Mouse (Mus musculus): ENCODE results near the gene Slc12a9. TPM values are rescaled to one million over a fixed set of nuclear protein-coding genes. Genes with fewer than 3 reads are reported as not detected.
A peak's percentile ranks its signal among the peaks of the same experiment; 100 is the strongest.

The Slc12a9 gene
- polyA plus RNA-seq, 1 experiment from 2014 or later, result 7.9 TPM

DNA sequence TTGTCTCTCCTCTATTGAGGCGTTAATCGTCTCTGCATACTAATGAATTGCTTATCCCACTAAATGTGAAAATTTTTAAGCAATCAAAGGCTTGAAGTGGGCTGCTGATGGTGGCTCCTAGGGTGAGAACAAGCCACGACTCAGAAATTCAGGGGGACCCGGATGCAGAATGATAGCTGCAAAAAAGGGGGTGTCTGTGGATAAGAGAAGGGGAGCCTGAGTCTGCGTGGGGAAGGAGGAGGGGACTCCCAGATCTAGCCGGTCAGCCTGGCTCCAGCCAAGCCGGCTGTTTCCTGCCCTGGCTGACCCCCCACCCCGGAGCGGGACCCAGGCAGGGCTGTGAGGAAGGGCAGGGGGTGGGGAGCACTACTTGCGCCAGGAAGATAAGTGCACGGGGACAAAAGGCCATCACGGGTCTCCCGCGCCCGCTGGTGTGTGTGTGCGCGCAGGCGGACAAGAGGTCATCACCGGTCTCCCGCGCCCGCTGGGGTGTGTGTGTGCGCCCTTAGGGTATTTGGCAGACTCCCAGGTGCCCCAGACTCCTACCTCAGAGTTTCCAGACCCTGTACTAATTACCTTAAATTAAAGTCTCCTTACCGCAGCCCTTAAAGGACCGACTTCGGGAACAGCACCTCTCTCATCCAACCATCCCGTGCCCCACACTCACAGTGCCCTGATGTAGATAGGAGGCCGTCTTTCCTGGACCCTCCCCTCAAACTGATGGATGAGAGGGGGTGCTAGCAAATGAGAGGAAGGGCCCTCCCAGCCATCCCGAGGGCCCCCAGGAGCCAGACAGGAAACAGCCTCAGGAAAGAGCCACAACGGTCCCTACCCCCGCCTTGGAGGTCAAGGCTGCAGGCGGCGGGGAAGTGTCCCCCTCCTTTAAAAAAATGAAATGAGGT, 15.3 kb upstream of the Slc12a9 start:
- peaks cover 24% of the 10 kb centered on the region for H3K4me1 ChIP-seq (ENCODE audit: control insufficient read depth, insufficient read depth, low read length)
- peaks cover 2% of the 10 kb centered on the region; the same call in 1 of the 2 replicates for H3K36me3 ChIP-seq (ENCODE audit: control insufficient read depth, insufficient read depth, low read length)
- DNase-seq (ENCODE audit: low spot score) (peak; percentile 58), ATAC-seq (ENCODE audit: insufficient read depth, low FRiP score, low TSS enrichment) (no peak)
- under 1% methylated on average over 33 of the region's 33 CpGs for WGBS
- peak overlapping the region; percentile 92 for H3K4me2 ChIP-seq (ENCODE audit: low read depth)
- H3K27ac ChIP-seq (ENCODE audit: low read depth, low read length), result peak overlapping the region; percentile 78
- peak overlapping the region; percentile 85 for H3K4me3 ChIP-seq (ENCODE audit: low read depth, low read length)
- H3K27me3 ChIP-seq (ENCODE audit: control insufficient read depth, insufficient read depth, low read length), result no peaks in the 10 kb centered on the region
- H3K9ac ChIP-seq (ENCODE audit: low read length), result peak overlapping the region; percentile 94
- no peaks in the 10 kb centered on the region for H3K9me3 ChIP-seq (ENCODE audit: control insufficient read depth, low read length)

- no peak for DNase-seq (ENCODE audit: low spot score)
- Histone ChIP-seq H3K36me3 (ENCODE audit: control insufficient read depth, insufficient read depth, low read length) (no peaks in the 10 kb centered on the region), H3K4me1 (ENCODE audit: control insufficient read depth, insufficient read depth, low read length) (peaks cover 24% of the 10 kb centered on the region), H3K4me2 (ENCODE audit: low read depth) (peak overlapping the region; percentile 92), H3K9ac (ENCODE audit: low read length) (no peak overlapping the region; the same call in 1 of the 2 replicates), H3K27ac (ENCODE audit: low read depth, low read length) (no peak overlapping the region), H3K27me3 (ENCODE audit: control insufficient read depth, insufficient read depth, low read length) (no peaks in the 10 kb centered on the region), H3K4me3 (ENCODE audit: low read depth, low read length) (no peak overlapping the region), H3K9me3 (ENCODE audit: control insufficient read depth, low read length) (no peaks in the 10 kb centered on the region)
- 20% methylated on average over 7 of the region's 7 CpGs for WGBS
- ATAC-seq (ENCODE audit: insufficient read depth, low FRiP score, low TSS enrichment), result no peak
Measured at GRCm38 (mm10) chr5:137347856-137348255, 14.5 kb upstream of the Slc12a9 start.

GRCm38 (mm10) chr5:137346983-137347382, 13.6 kb upstream of the Slc12a9 start:
- DNase-seq (ENCODE audit: low spot score) (no peak), ATAC-seq (ENCODE audit: insufficient read depth, low FRiP score, low TSS enrichment) (no peak)
- H3K27me3 ChIP-seq (ENCODE audit: control insufficient read depth, insufficient read depth, low read length), result no peaks in the 10 kb centered on the region
- H3K4me3 ChIP-seq (ENCODE audit: low read depth, low read length), result no peak overlapping the region
- peaks cover 19% of the 10 kb centered on the region for H3K4me1 ChIP-seq (ENCODE audit: control insufficient read depth, insufficient read depth, low read length)
- no peaks in the 10 kb centered on the region for H3K36me3 ChIP-seq (ENCODE audit: control insufficient read depth, insufficient read depth, low read length)
- H3K27ac ChIP-seq (ENCODE audit: low read depth, low read length), result no peak overlapping the region
- no peak overlapping the region for H3K9ac ChIP-seq (ENCODE audit: low read length)
- no peaks in the 10 kb centered on the region for H3K9me3 ChIP-seq (ENCODE audit: control insufficient read depth, low read length)
- WGBS, result 83% methylated on average over 4 of the region's 4 CpGs
- no peak overlapping the region for H3K4me2 ChIP-seq (ENCODE audit: low read depth)

- H3K27me3 ChIP-seq (ENCODE audit: control insufficient read depth, insufficient read depth, low read length), result no peaks in the 10 kb centered on the region
- ATAC-seq (ENCODE audit: insufficient read depth, low FRiP score, low TSS enrichment) (no peak), DNase-seq (ENCODE audit: low spot score) (no peak)
- no peak overlapping the region for H3K27ac ChIP-seq (ENCODE audit: low read depth, low read length)
- H3K9me3 ChIP-seq (ENCODE audit: control insufficient read depth, low read length), result no peaks in the 10 kb centered on the region
- no peak overlapping the region for H3K9ac ChIP-seq (ENCODE audit: low read length)
- whole genome bisulfite sequencing, result 77% methylated on average over 1 of the region's 1 CpGs
- no peak overlapping the region for H3K4me3 ChIP-seq (ENCODE audit: low read depth, low read length)
- no peaks in the 10 kb centered on the region for H3K36me3 ChIP-seq (ENCODE audit: control insufficient read depth, insufficient read depth, low read length)
- H3K4me2 ChIP-seq (ENCODE audit: low read depth), result no peak overlapping the region
- H3K4me1 ChIP-seq (ENCODE audit: control insufficient read depth, insufficient read depth, low read length), result peaks cover 14% of the 10 kb centered on the region
Measured at GRCm38 (mm10) chr5:137346388-137346787, 13.0 kb upstream of the Slc12a9 start.

GRCm38 (mm10) chr5:137345821-137346220, 12.4 kb upstream of the Slc12a9 start:
- ATAC-seq (ENCODE audit: insufficient read depth, low FRiP score, low TSS enrichment), result no peak
- peaks cover 13% of the 10 kb centered on the region for H3K4me1 ChIP-seq (ENCODE audit: control insufficient read depth, insufficient read depth, low read length)
- WGBS, result 26% methylated on average over 9 of the region's 9 CpGs

DNA sequence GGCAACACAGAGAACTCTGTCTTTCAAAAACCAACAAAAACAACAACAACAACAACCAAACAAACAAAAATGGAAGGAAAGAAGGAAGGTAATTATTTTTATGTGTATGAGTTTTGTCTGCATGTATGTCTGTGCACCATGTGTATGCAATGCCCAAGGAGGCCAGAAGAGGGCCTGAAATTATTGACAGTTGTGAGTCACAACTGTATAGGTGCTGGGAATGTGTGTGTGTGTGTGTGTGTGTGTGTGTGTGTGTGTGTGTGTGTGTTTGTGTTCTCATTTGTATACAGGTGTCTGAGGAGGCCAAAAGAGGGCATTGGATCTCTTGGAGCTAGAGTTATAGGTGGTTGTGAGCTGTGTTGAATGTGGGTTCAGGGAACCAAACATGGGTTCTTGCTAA, 10.5 kb upstream of the Slc12a9 start:
- no peaks in the 10 kb centered on the region for H3K9me3 ChIP-seq (ENCODE audit: control insufficient read depth, low read length)
- H3K27ac ChIP-seq (ENCODE audit: low read depth, low read length), result no peak overlapping the region
- peaks cover 11% of the 10 kb centered on the region for H3K4me1 ChIP-seq (ENCODE audit: control insufficient read depth, insufficient read depth, low read length)
- ATAC-seq (ENCODE audit: insufficient read depth, low FRiP score, low TSS enrichment) (no peak), DNase-seq (ENCODE audit: low spot score) (no peak)
- no peak overlapping the region for H3K4me3 ChIP-seq (ENCODE audit: low read depth, low read length)
- H3K36me3 ChIP-seq (ENCODE audit: control insufficient read depth, insufficient read depth, low read length), result no peaks in the 10 kb centered on the region
- H3K9ac ChIP-seq (ENCODE audit: low read length), result no peak overlapping the region
- no peak overlapping the region for H3K4me2 ChIP-seq (ENCODE audit: low read depth)
- H3K27me3 ChIP-seq (ENCODE audit: control insufficient read depth, insufficient read depth, low read length), result no peaks in the 10 kb centered on the region

More at GRCm38 (mm10) chr5:137345821-137346220, 12.4 kb upstream of the Slc12a9 start:
- Histone ChIP-seq H3K27me3 (ENCODE audit: control insufficient read depth, insufficient read depth, low read length) (no peaks in the 10 kb centered on the region), H3K4me3 (ENCODE audit: low read depth, low read length) (no peak overlapping the region), H3K9ac (ENCODE audit: low read length) (no peak overlapping the region), H3K9me3 (ENCODE audit: control insufficient read depth, low read length) (no peaks in the 10 kb centered on the region), H3K27ac (ENCODE audit: low read depth, low read length) (no peak overlapping the region), H3K36me3 (ENCODE audit: control insufficient read depth, insufficient read depth, low read length) (no peaks in the 10 kb centered on the region), H3K4me2 (ENCODE audit: low read depth) (no peak overlapping the region)
- DNase-seq (ENCODE audit: low spot score), result no peak

DNA sequence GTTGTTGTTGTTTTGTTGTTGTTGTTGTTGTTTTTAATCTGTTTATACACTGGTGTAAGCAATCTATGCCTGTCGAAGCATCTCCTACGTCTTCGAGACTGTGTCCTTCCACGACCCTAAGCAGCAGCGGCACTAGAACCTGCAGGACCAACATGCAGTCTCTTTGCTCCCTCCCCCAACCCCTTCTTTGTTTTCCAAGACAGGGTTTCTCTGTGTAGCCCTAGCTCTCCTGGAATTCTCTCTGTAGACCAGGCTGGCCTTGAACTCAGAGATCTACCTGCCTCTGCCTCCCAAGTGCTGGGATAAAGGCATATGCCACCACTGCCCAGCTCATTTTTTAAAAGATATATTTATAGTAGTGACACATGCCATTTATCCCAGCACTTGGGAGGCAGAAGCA, 10.0 kb upstream of the Slc12a9 start:
- no peak overlapping the region for H3K27ac ChIP-seq (ENCODE audit: low read depth, low read length)
- WGBS, result 96% methylated on average over 5 of the region's 5 CpGs
- ATAC-seq (ENCODE audit: insufficient read depth, low FRiP score, low TSS enrichment) (no peak), DNase-seq (ENCODE audit: low spot score) (no peak)
- H3K9ac ChIP-seq (ENCODE audit: low read length), result no peak overlapping the region
- H3K4me1 ChIP-seq (ENCODE audit: control insufficient read depth, insufficient read depth, low read length), result peaks cover 10% of the 10 kb centered on the region
- H3K36me3 ChIP-seq (ENCODE audit: control insufficient read depth, insufficient read depth, low read length), result no peaks in the 10 kb centered on the region
- H3K4me2 ChIP-seq (ENCODE audit: low read depth), result no peak overlapping the region
- no peaks in the 10 kb centered on the region for H3K9me3 ChIP-seq (ENCODE audit: control insufficient read depth, low read length)
- H3K4me3 ChIP-seq (ENCODE audit: low read depth, low read length), result no peak overlapping the region
- no peaks in the 10 kb centered on the region for H3K27me3 ChIP-seq (ENCODE audit: control insufficient read depth, insufficient read depth, low read length)

DNA sequence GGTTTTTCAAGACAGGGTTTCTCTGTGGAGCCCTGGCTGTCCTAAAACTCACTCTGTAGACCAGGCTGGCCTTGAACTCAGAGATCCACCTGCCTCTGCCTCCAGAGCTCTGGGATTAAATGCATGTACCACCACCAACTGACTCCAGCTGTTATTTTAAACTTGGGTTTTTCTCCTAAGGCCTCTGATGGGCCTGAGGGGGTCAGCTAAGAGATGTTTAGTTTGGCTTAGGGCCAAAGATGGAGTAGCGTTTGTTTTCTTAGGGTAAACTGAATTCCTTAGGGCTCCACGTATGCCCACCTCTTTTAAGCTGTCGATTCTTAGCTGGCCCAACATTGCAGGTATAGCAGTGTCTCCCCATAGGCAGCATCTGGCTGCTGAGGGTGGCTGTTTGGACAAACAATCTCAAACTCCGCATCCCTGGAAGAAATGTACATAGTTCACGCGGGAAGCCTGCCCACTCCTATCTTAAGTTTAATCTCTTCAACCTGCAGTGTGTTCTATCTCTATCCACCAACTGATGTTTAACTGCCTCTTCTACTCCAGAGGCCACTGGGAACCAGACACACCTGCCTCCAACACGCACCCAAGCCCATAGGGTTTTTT, 9.1 kb upstream of the Slc12a9 start:
- peaks cover 6% of the 10 kb centered on the region; the same call in 1 of the 2 replicates for H3K4me1 ChIP-seq (ENCODE audit: control insufficient read depth, insufficient read depth, low read length)
- WGBS, result 85% methylated on average over 7 of the region's 7 CpGs
- no peak overlapping the region for H3K9ac ChIP-seq (ENCODE audit: low read length)
- no peaks in the 10 kb centered on the region for H3K27me3 ChIP-seq (ENCODE audit: control insufficient read depth, insufficient read depth, low read length)
- H3K4me3 ChIP-seq (ENCODE audit: low read depth, low read length), result no peak overlapping the region
- DNase-seq (ENCODE audit: low spot score) (no peak), ATAC-seq (ENCODE audit: insufficient read depth, low FRiP score, low TSS enrichment) (no peak)
- H3K9me3 ChIP-seq (ENCODE audit: control insufficient read depth, low read length), result no peaks in the 10 kb centered on the region
- H3K27ac ChIP-seq (ENCODE audit: low read depth, low read length), result no peak overlapping the region
- H3K36me3 ChIP-seq (ENCODE audit: control insufficient read depth, insufficient read depth, low read length), result no peaks in the 10 kb centered on the region
- H3K4me2 ChIP-seq (ENCODE audit: low read depth), result no peak overlapping the region
